8 mouse cellular contexts compared by ENCODE assay signal in the genomic region with DNA sequence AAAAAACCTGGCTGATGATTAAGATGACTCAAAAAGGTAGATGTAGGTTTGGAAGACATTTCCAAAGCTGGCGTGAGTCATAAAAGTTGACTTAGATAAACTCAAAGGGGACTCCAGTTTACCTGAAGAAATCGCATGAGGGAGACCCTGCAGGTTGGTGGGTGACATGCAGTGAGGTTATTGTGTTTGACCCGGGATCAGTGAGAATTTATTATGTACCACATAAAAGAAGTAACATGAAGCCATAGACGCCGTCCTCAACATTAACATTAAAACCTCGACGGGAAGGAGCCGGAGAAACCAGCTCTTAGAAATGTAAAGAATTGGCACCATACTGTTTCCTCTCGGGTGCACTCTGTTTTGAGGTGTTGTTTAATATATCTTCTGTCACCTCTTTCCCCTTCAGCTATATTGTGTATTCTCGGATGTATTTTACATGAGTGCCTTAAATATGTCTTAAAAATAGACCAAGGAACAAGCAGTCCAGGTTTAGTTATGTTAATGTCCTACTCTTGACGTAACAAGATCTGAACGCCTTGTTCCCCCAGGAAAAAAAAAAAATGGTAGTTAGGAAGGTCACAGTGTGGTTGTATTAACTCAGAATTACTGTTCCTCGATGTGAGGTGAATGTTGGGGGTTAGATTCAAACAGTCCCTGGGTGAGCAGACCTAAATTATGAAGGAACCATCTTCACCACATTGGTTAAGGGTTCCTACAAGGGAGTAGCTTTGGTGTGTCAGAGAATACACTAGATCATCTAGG. TPM values are rescaled to one million over a fixed set of nuclear protein-coding genes. Genes with fewer than 3 reads are reported as not detected.
A peak's percentile ranks its signal among the peaks of the same experiment; 100 is the strongest.
DNase-seq lines count a peak whose midpoint lies in the region; ATAC-seq and TF ChIP-seq lines count a peak whose summit lies in the region.

No protein-coding gene starts in this region.

- TF ChIP-seq CTCF in brain, embryonic 14.5 days (IDR thresholded peaks at IDR 0.05; ENCODE audit: borderline replicate concordance, extremely low read depth, insufficient read depth, insufficient read length), result no peak
- no peak for TF ChIP-seq CTCF in heart, postnatal 0 days (IDR thresholded peaks at IDR 0.05; ENCODE audit: low read depth)

- H3K4me1 ChIP-seq in kidney, embryonic 16.5 days (ENCODE audit: insufficient read depth, low read length), result peaks cover 18% of the 10 kb centered on the region
- peaks cover 14% of the 10 kb centered on the region for H3K4me1 ChIP-seq in heart, postnatal 0 days (ENCODE audit: control insufficient read depth, insufficient read depth)
- H3K4me1 ChIP-seq in midbrain, embryonic 13.5 days (replicated peaks), result peaks cover 4% of the 10 kb centered on the region; the same call in 1 of the 2 replicates

- H3K4me2 ChIP-seq in kidney, embryonic 16.5 days (replicated peaks; ENCODE audit: low read depth, low read length), result peak overlapping the region; percentile 55
- H3K4me2 ChIP-seq in heart, postnatal 0 days (ENCODE audit: low read depth, low read length), result peak overlapping the region; percentile 67
- peak overlapping the region; percentile 75 for H3K4me2 ChIP-seq in midbrain, embryonic 13.5 days (replicated peaks)

- peak overlapping the region; percentile 95 for H3K9ac ChIP-seq in kidney, embryonic 16.5 days (replicated peaks; ENCODE audit: low read length)
- H3K9ac ChIP-seq in heart, postnatal 0 days (replicated peaks; ENCODE audit: low read depth, low read length), result peak overlapping the region; percentile 83
- peak overlapping the region; percentile 87 for H3K9ac ChIP-seq in midbrain, embryonic 13.5 days (replicated peaks)

- H3K27me3 ChIP-seq in kidney, embryonic 16.5 days (ENCODE audit: insufficient read depth, low read length), result no peaks in the 10 kb centered on the region
- H3K27me3 ChIP-seq in heart, postnatal 0 days (ENCODE audit: control insufficient read depth, insufficient read depth, low read length), result no peaks in the 10 kb centered on the region
- no peaks in the 10 kb centered on the region for H3K27me3 ChIP-seq in midbrain, embryonic 13.5 days

- H3K4me3 ChIP-seq in kidney, embryonic 16.5 days (ENCODE audit: low read length), result peak overlapping the region; percentile 81
- peak overlapping the region; percentile 77 for H3K4me3 ChIP-seq in heart, postnatal 0 days (ENCODE audit: low read depth, low read length)
- H3K4me3 ChIP-seq in midbrain, embryonic 13.5 days (replicated peaks), result peak overlapping the region; percentile 82

- ATAC-seq in kidney, embryonic 16.5 days (ENCODE audit: low FRiP score, low TSS enrichment), result no peak
- no peak for ATAC-seq in heart, postnatal 0 days (ENCODE audit: insufficient read depth, low read depth)
- no peak for ATAC-seq in midbrain, embryonic 13.5 days

- H3K27ac ChIP-seq in kidney, embryonic 16.5 days (ENCODE audit: low read length), result peak overlapping the region; percentile 96
- peak overlapping the region; percentile 90 for H3K27ac ChIP-seq in heart, postnatal 0 days (ENCODE audit: low read depth)
- H3K27ac ChIP-seq in midbrain, embryonic 13.5 days, result peak overlapping the region; percentile 91

- no peak for TF ChIP-seq EP300 in heart, postnatal 0 days (IDR thresholded peaks at IDR 0.05; ENCODE audit: low read depth)

- no peaks in the 10 kb centered on the region for H3K36me3 ChIP-seq in kidney, embryonic 16.5 days (ENCODE audit: insufficient read depth, low read length)
- no peaks in the 10 kb centered on the region for H3K36me3 ChIP-seq in heart, postnatal 0 days (replicated peaks; ENCODE audit: control insufficient read depth, insufficient read depth, low read length)
- H3K36me3 ChIP-seq in midbrain, embryonic 13.5 days, result no peaks in the 10 kb centered on the region

- no peak for TF ChIP-seq POLR2A in brain, embryonic 14.5 days (IDR thresholded peaks at IDR 0.05; ENCODE audit: borderline replicate concordance, extremely low read depth, insufficient read depth, insufficient read length, poor library complexity, severe bottlenecking)

- 12% methylated on average over 13 of the region's 13 CpGs for WGBS in kidney, embryonic 16.5 days
- 17% methylated on average over 13 of the region's 13 CpGs for WGBS in heart, postnatal 0 days
- 19% methylated on average over 13 of the region's 13 CpGs for WGBS in midbrain, embryonic 13.5 days

- no peak for DNase-seq in kidney, postnatal 10 days
- peak; percentile 46 for DNase-seq in brain, embryonic 14.5 days (ENCODE audit: low read depth)
- peak; percentile 28 for DNase-seq in heart, postnatal 0 days (ENCODE audit: low spot score)
- no peak for DNase-seq in spleen, postnatal 36 days (ENCODE audit: low spot score in 2 of 2)
- no peak for DNase-seq in right cerebral cortex, postnatal 4 days
- DNase-seq in urinary bladder, adult 18-20 months (ENCODE audit: low spot score in 2 of 2), result no peak

- H3K9me3 ChIP-seq in kidney, embryonic 16.5 days (ENCODE audit: low read length), result no peaks in the 10 kb centered on the region
- no peaks in the 10 kb centered on the region for H3K9me3 ChIP-seq in heart, postnatal 0 days (replicated peaks; ENCODE audit: control insufficient read depth, low read length)
- no peaks in the 10 kb centered on the region for H3K9me3 ChIP-seq in midbrain, embryonic 13.5 days

RNA-seq across cellular contexts. Expression of a gene that starts 1.1 kb away (rescaled TPM):
- 10.3 and 14.4 TPM in 2 replicates for polyA plus RNA-seq in kidney, embryonic 16.5 days (2015; fragmentation: Nextera tagmentation; extraction: Ambion mirVana)
- 3.2 and 4.9 TPM in 2 replicates for polyA plus RNA-seq in brain, embryonic 14.5 days (2012; rRNA removed)
- 7.3 and 10.0 TPM in 2 replicates for total RNA-seq in heart, postnatal 0 days (2014; rRNA removed; ENCODE audit: low replicate concordance)
- polyA plus RNA-seq in heart, postnatal 0 days (2015; fragmentation: Nextera tagmentation; extraction: Ambion mirVana), result 5.9 and 7.4 TPM in 2 replicates
- 6.3 and 7.0 TPM in 2 replicates for polyA plus RNA-seq in midbrain, embryonic 13.5 days (2015; fragmentation: Nextera tagmentation; extraction: Ambion mirVana)

RNA-seq across cellular contexts. Expression of a gene that starts 49.5 kb away (rescaled TPM):
- 0.99 and 1.3 TPM in 2 replicates for polyA plus RNA-seq in kidney, embryonic 16.5 days (2015; fragmentation: Nextera tagmentation; extraction: Ambion mirVana)
- 0.16 and 0.25 TPM in 2 replicates for polyA plus RNA-seq in brain, embryonic 14.5 days (2012; rRNA removed)
- 346 and 521 TPM in 2 replicates for total RNA-seq in heart, postnatal 0 days (2014; rRNA removed; ENCODE audit: low replicate concordance)
- 574 and 591 TPM in 2 replicates for polyA plus RNA-seq in heart, postnatal 0 days (2015; fragmentation: Nextera tagmentation; extraction: Ambion mirVana)
- polyA plus RNA-seq in midbrain, embryonic 13.5 days (2015; fragmentation: Nextera tagmentation; extraction: Ambion mirVana), result not detected in 2 replicates

Comparison
In these comparisons a context has a peak if more than half of its experiments do, and no peak if none do; other contexts are left out.
1. DNase-seq: peak in brain, embryonic 14.5 days (single experiment) and heart, postnatal 0 days (single experiment); none in kidney, postnatal 10 days (single experiment), spleen, postnatal 36 days (0 of 2), right cerebral cortex, postnatal 4 days (single experiment) and urinary bladder, adult 18-20 months (0 of 2).
2. RNA of a gene that starts 49.5 kb away (polyA plus RNA-seq): 574 to 591 TPM in heart, postnatal 0 days; 0.99 to 1.3 TPM in kidney, embryonic 16.5 days, 0.16 to 0.25 TPM in brain, embryonic 14.5 days and not detected in midbrain, embryonic 13.5 days; every median in the first group is over 100 times any median in the second.
3. Peak in every context shown above with its lines, with median percentiles within 50 percentile points of each other: H3K27ac ChIP-seq, H3K4me2 ChIP-seq, H3K4me3 ChIP-seq and H3K9ac ChIP-seq.